In the genomic region with DNA sequence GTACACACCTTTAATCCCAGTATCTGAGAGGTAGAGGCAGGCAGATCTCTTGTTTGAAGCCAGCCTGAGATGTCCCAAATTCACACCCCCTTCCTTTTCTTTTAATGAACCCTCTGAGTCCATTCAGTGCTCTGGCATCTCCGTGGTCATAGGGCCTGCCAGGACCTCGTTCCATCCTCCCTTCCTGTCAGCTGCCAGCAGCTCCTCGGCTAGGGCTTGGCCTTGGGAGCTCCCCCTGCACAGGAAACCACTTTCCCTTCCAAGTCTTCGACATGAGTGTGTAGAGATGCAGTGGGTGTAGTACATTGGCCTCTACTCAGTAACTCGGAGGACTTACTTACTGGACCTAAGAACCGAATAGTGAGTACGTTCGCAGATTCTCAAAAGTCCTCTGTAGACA, we compare ENCODE assay signal across 9 mouse cellular contexts. TPM values are rescaled to one million over a fixed set of nuclear protein-coding genes. Genes with fewer than 3 reads are reported as not detected.
DNase-seq lines count a peak whose midpoint lies in the region.
"Had no signal": no experiment of that assay in that cellular context is flagged by ENCODE, and none has a peak within 500 bp of the region (broad histone marks: within the 10 kb centered on the region; RNA-seq: fewer than 3 reads in every experiment).

No protein-coding gene starts in this region.

- DNase-seq in heart, adult 11 months, result peak; percentile 93
- no peak for DNase-seq in heart, adult 8-10 months (ENCODE audit: low spot score)
- peak; percentile 53 for DNase-seq in lung, postnatal 10 days
- no peak for DNase-seq in lung, postnatal 4 days
- peak; percentile 62 for DNase-seq in 416B (ENCODE audit: low read depth)
- peak; percentile 20 for DNase-seq in lung, postnatal 36 days
- no peak for DNase-seq in spleen, adult 12 weeks (ENCODE audit: low spot score)
- DNase-seq: cerebellum, adult 9-10 months; gastrocnemius, postnatal 10 days had no signal

RNA-seq across cellular contexts. Expression of a gene that starts 29.5 kb away (rescaled TPM):
- total RNA-seq in heart, adult 8-10 months (2022), result 1,000 to 10,000 TPM in 2 of 4 experiments, 100 to 1,000 TPM in 2; 953 to 1,046 (median 1,014) TPM

Comparison
In these comparisons a context has a peak if more than half of its experiments do, and no peak if none do; other contexts are left out.
1. DNase-seq: peak in heart, adult 11 months (single experiment), lung, postnatal 10 days (single experiment), 416B (single experiment) and lung, postnatal 36 days (single experiment); none in heart, adult 8-10 months (single experiment), lung, postnatal 4 days (0 of 2) and spleen, adult 12 weeks (single experiment).